Comparison of ENCODE assay signal across 23 mouse cellular contexts in the genomic region with DNA sequence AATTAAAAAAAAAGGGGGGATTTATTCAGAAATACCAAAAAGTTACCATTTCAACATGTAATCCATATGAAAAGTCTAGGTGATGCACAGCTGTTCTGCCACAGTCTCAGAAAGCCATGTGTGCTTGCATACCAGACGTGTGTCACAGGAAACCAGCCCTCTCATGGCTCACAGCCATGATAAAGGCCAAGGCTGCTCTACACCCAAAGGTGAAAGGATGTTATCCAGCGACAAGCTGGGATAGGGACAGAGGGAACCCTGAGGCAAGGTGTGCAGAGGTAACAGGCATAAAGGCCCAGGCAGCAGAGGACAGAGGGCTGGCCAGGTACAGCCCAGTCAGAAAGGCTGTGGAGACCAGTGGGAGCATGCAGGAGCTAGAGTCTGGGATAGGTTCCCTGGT.
"Had no signal": no experiment of that assay in that cellular context is flagged by ENCODE, and none has a peak within 500 bp of the region (broad histone marks: within the 10 kb centered on the region; RNA-seq: fewer than 3 reads in every experiment).

No protein-coding gene starts in this region.

- H3K4me2 ChIP-seq: limb, embryonic 13.5 days; liver, embryonic 12.5 days; liver, embryonic 15.5 days; lung, embryonic 15.5 days; neural tube, embryonic 12.5 days; neural tube, embryonic 15.5 days; stomach, embryonic 15.5 days had no signal

- DNase-seq: kidney, adult 9 months; kidney, postnatal 25 days; layer of hippocampus, adult 9-11 months; liver; lung, adult 18-20 months; lung, postnatal 10 days; lung, postnatal 36 days; midbrain, embryonic 14.5 days; retina, postnatal 1 day; right cerebral cortex, postnatal 25 days; spleen, adult 18-20 months; thymus, postnatal 25 days had no signal

- H3K4me1 ChIP-seq: limb, embryonic 10.5 days; lung, embryonic 15.5 days; neural tube, embryonic 12.5 days; neural tube, embryonic 15.5 days; stomach, embryonic 15.5 days had no signal

- ATAC-seq: liver, embryonic 12.5 days had no signal

- H3K9ac ChIP-seq: limb, embryonic 13.5 days; liver, embryonic 12.5 days; liver, embryonic 15.5 days; lung, embryonic 15.5 days; neural tube, embryonic 12.5 days; neural tube, embryonic 15.5 days; stomach, embryonic 15.5 days had no signal

- H3K27me3 ChIP-seq: limb, embryonic 13.5 days; liver, embryonic 12.5 days; liver, embryonic 15.5 days; lung, embryonic 15.5 days; megakaryocyte, embryonic 14.5 days; neural tube, embryonic 12.5 days; neural tube, embryonic 15.5 days; stomach, embryonic 15.5 days had no signal

- H3K9me3 ChIP-seq: limb, embryonic 10.5 days; limb, embryonic 13.5 days; liver, embryonic 12.5 days; liver, embryonic 15.5 days; lung, embryonic 15.5 days; megakaryocyte, embryonic 14.5 days; midbrain, embryonic 10.5 days; neural tube, embryonic 12.5 days; neural tube, embryonic 15.5 days; stomach, embryonic 15.5 days had no signal

- H3K4me3 ChIP-seq: layer of hippocampus, adult 2 months; limb, embryonic 10.5 days; limb, embryonic 13.5 days; liver, embryonic 12.5 days; liver, embryonic 15.5 days; lung, embryonic 15.5 days; megakaryocyte, embryonic 14.5 days; midbrain, embryonic 10.5 days; neural tube, embryonic 12.5 days; neural tube, embryonic 15.5 days; stomach, embryonic 15.5 days had no signal

- H3K27ac ChIP-seq: layer of hippocampus, adult 2 months; limb, embryonic 10.5 days; limb, embryonic 13.5 days; liver, embryonic 12.5 days; liver, embryonic 15.5 days; lung, embryonic 15.5 days; midbrain, embryonic 10.5 days; neural tube, embryonic 12.5 days; neural tube, embryonic 15.5 days; stomach, embryonic 15.5 days had no signal
